Mouse (Mus musculus) myocyte (in vitro differentiated cells): ENCODE results near the gene Abca6. TPM values are rescaled to one million over a fixed set of nuclear protein-coding genes. Genes with fewer than 3 reads are reported as not detected.

Source experiments
- H3K27me3 ChIP-seq: one replicate; pipeline ENCODE4 v1.6.1; 2011; ENCODE audit not compliant: control insufficient read depth, insufficient read depth, insufficient read length
- H3K36me3 ChIP-seq: one replicate; pipeline ENCODE4 v1.6.1; 2011; ENCODE audit not compliant: control insufficient read depth, insufficient read depth
- H3K4me2 ChIP-seq: one replicate; pipeline ENCODE4 v1.6.1; 2011; ENCODE audit warnings: low read depth, control low read depth
- H3K4me3 ChIP-seq: one replicate; pipeline ENCODE4 v1.5.1; 2011; ENCODE audit warnings: mild to moderate bottlenecking, control low read depth, moderate library complexity
- H3K79me2 ChIP-seq: one replicate; pipeline ENCODE4 v1.6.1; 2011; ENCODE audit not compliant: control insufficient read depth, insufficient read depth
- H3ac ChIP-seq: one replicate; pipeline ENCODE4 v1.6.1; 2011; ENCODE audit not compliant: control insufficient read depth, insufficient read length
- CEBPB ChIP-seq: IDR thresholded peaks from 2 replicates; pipeline ENCODE4 v1.6.1; 2011; ENCODE audit warnings: mild to moderate bottlenecking, moderate library complexity; ENCODE audit not compliant: poor library complexity, insufficient read depth, severe bottlenecking
- E2F4 ChIP-seq: IDR thresholded peaks from one replicate; pipeline ENCODE4 v1.6.1; 2011; ENCODE audit warnings: mild to moderate bottlenecking, control low read depth, moderate library complexity; ENCODE audit not compliant: insufficient read depth
- MAX ChIP-seq: IDR thresholded peaks from one replicate; pipeline ENCODE4 v1.6.1; 2011; ENCODE audit warnings: low read depth, mild to moderate bottlenecking, control low read depth
- MYOD1 ChIP-seq, 3 experiments: IDR thresholded peaks; one replicate each; pipeline ENCODE4 v1.6.1; 2011; ENCODE audit warnings: control low read depth in 2 of 3, low read depth in 2 of 3, mild to moderate bottlenecking in 2 of 3, moderate library complexity in 1 of 3; ENCODE audit not compliant: insufficient read length in 2 of 3, control insufficient read depth in 1 of 3
- MYOG ChIP-seq, 3 experiments: IDR thresholded peaks; one replicate each; pipeline ENCODE4 v1.6.1; 2011; ENCODE audit warnings: control low read depth in 2 of 3, low read depth in 2 of 3, mild to moderate bottlenecking in 2 of 3; ENCODE audit not compliant: insufficient read length in 2 of 3, control insufficient read depth in 1 of 3, insufficient read depth in 1 of 3
- POLR2A ChIP-seq: IDR thresholded peaks from one replicate; pipeline ENCODE4 v1.6.1; 2011; ENCODE audit warnings: low read depth, mild to moderate bottlenecking, control low read depth, moderate library complexity; ENCODE audit not compliant: insufficient read length
- POLR2AphosphoS2 ChIP-seq: IDR thresholded peaks from one replicate; pipeline ENCODE4 v1.6.1; 2011; ENCODE audit warnings: low read depth, control low read depth; ENCODE audit not compliant: insufficient read length
- REST ChIP-seq: IDR thresholded peaks from one replicate; pipeline ENCODE4 v1.6.1; 2011; ENCODE audit warnings: mild to moderate bottlenecking, control low read depth, moderate library complexity; ENCODE audit not compliant: insufficient read depth, insufficient read length
- SRF ChIP-seq: IDR thresholded peaks from one replicate; pipeline ENCODE4 v1.6.1; 2011; ENCODE audit warnings: low read depth; ENCODE audit not compliant: control insufficient read depth, insufficient read length
- TCF12 ChIP-seq: IDR thresholded peaks from one replicate; pipeline ENCODE4 v1.6.1; 2011; ENCODE audit warnings: mild to moderate bottlenecking, control low read depth; ENCODE audit not compliant: poor library complexity, insufficient read depth, severe bottlenecking
- TCF3 ChIP-seq: IDR thresholded peaks from one replicate; pipeline ENCODE4 v1.6.1; 2011; ENCODE audit warnings: low read depth, control low read depth; ENCODE audit not compliant: insufficient read length
- USF1 ChIP-seq: IDR thresholded peaks from one replicate; pipeline ENCODE4 v1.6.1; 2011; ENCODE audit warnings: low read depth, mild to moderate bottlenecking, control low read depth, moderate library complexity
- polyA plus RNA-seq: library from polyadenylated mRNA; unstranded; fragments of >200 nt; fragmentation: generic; extraction: Trizol; gene quantifications from one replicate; pipeline ENCODE4 v1.2.1, GENCODE M21; 2012; ENCODE audit warnings: missing spikeins

Gene Abca6
- polyA plus RNA-seq, result not detected

GRCm38 (mm10) chr11:110251534-110251933 lies at the start of gene Abca6:
Abca6 (minus strand) TSS chr11:110251776.
- no peaks in the 10 kb centered on the region for H3K36me3 ChIP-seq
- TF ChIP-seq MYOG (IDR thresholded peaks at IDR 0.05; ENCODE audit: control insufficient read depth in 1 of 3, insufficient read depth in 1 of 3, insufficient read length in 2 of 3, low read depth in 2 of 3) (no peak), TCF12 (no peak), MAX (no peak), POLR2AphosphoS2 (no peak), REST (no peak), E2F4 (no peak), SRF (no peak), POLR2A (no peak), CEBPB (no peak), USF1 (no peak), TCF3 (no peak), MYOD1 (IDR thresholded peaks at IDR 0.05; ENCODE audit: control insufficient read depth in 1 of 3, insufficient read length in 2 of 3, low read depth in 2 of 3) (no peak)
- no peak within 1 kb of the TSS for H3ac ChIP-seq
- no peaks in the 10 kb centered on the region for H3K27me3 ChIP-seq
- H3K4me3 ChIP-seq, result no peak within 1 kb of the TSS
- no peaks in the 10 kb centered on the region for H3K79me2 ChIP-seq
- no peak within 1 kb of the TSS for H3K4me2 ChIP-seq

GRCm38 (mm10) chr11:110297917-110298533 lies 46.4 kb upstream of the Abca6 start:
- Histone ChIP-seq H3K27me3 (no peaks in the 10 kb centered on the region), H3K4me2 (no peak overlapping the region), H3K36me3 (peaks cover 6% of the 10 kb centered on the region), H3K79me2 (no peaks in the 10 kb centered on the region), H3K4me3 (no peak overlapping the region), H3ac (no peak overlapping the region)
- no peak for TF ChIP-seq POLR2AphosphoS2
- no peak for TF ChIP-seq REST
- TF ChIP-seq E2F4, result no peak
- no peak for TF ChIP-seq POLR2A
- no peak for TF ChIP-seq TCF12
- no peak for TF ChIP-seq USF1
- TF ChIP-seq CEBPB, result no peak
- TF ChIP-seq TCF3, result no peak
- no peak for TF ChIP-seq MYOD1 (IDR thresholded peaks at IDR 0.05; ENCODE audit: control insufficient read depth in 1 of 3, insufficient read length in 2 of 3, low read depth in 2 of 3)
- TF ChIP-seq MAX, result no peak
- TF ChIP-seq SRF, result no peak
- no peak for TF ChIP-seq MYOG (IDR thresholded peaks at IDR 0.05; ENCODE audit: control insufficient read depth in 1 of 3, insufficient read depth in 1 of 3, insufficient read length in 2 of 3, low read depth in 2 of 3)

DNA sequence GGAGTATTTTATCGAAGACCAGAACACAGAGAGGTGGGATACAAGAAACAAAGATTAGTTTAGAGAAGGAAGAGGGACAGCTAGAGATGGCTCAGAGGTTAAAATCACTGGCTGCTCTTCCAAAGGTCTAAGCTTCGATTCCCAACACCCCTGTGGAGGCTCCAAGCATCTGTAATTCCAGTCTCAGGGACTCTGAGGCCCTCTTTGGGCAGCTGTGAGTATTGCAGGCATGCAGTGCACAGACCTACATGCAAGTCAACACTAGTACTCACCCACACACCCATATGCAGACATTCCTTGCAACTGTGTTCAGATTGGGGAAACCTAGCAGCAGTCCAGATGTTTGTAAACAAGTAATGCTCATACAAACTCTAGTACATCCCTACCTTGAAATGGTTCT lies 39.0 kb upstream of the Abca6 start:
- H3K36me3 ChIP-seq, result peaks cover 6% of the 10 kb centered on the region
- H3ac ChIP-seq, result no peak overlapping the region
- no peak for TF ChIP-seq REST

DNA sequence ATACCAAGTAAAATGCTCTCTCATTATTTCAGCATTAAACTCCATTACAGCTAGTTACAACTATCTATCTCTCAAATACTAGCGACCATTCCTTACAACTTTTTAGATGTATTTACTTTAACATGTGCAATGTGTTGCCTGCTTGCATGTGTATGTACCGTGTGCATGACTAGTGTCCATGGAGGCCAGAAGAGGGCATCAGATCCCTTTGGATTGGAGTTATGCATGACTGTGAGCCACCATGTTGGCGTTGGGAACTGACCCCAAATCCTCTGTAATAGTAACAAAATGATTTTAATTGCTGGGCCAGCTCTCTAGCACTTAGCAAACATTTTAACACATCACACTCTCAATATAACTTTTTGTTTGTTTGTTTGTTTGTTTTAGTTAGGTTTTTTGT lies 36.8 kb upstream of the Abca6 start:
- peaks cover 6% of the 10 kb centered on the region for H3K36me3 ChIP-seq
- no peak overlapping the region for H3K4me2 ChIP-seq
- no peaks in the 10 kb centered on the region for H3K79me2 ChIP-seq
- no peak overlapping the region for H3K4me3 ChIP-seq
- H3K27me3 ChIP-seq, result no peaks in the 10 kb centered on the region
- H3ac ChIP-seq, result no peak overlapping the region
- TF ChIP-seq MAX (no peak), REST (no peak), SRF (no peak), CEBPB (no peak), E2F4 (no peak)

More for the DNA sequence above, 39.0 kb upstream of the Abca6 start:
- Histone ChIP-seq H3K79me2 (no peaks in the 10 kb centered on the region), H3K27me3 (no peaks in the 10 kb centered on the region), H3K4me3 (no peak overlapping the region), H3K4me2 (no peak overlapping the region)

DNA sequence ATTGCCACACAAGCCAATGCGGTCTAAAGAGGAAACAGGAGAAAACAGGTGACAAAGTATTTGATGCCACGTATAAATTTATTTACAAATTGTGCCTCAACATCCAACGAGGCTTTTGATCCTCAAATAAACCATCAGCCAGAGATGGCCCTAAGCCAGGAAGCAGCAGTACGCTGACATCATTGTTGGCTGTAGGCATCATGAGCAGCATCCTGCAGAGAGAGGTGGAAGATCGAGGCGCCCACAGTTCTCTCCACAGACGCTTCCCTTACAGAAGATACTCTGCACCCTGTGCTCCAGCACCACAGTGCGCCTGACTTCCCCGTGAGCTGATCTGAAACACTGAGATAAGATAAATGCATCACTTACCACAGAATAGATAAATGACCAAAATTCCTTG lies 36.1 kb upstream of the Abca6 start:
- Histone ChIP-seq H3K27me3 (no peaks in the 10 kb centered on the region), H3ac (no peak overlapping the region), H3K4me2 (no peak overlapping the region), H3K79me2 (no peaks in the 10 kb centered on the region), H3K36me3 (peaks cover 3% of the 10 kb centered on the region), H3K4me3 (no peak overlapping the region)
- TF ChIP-seq TCF3, result no peak
- TF ChIP-seq CEBPB, result no peak
- TF ChIP-seq POLR2A, result no peak
- TF ChIP-seq MYOD1 (IDR thresholded peaks at IDR 0.05; ENCODE audit: control insufficient read depth in 1 of 3, insufficient read length in 2 of 3, low read depth in 2 of 3), result no peak
- no peak for TF ChIP-seq TCF12
- TF ChIP-seq REST, result no peak
- TF ChIP-seq MAX, result no peak
- TF ChIP-seq SRF, result no peak
- no peak for TF ChIP-seq POLR2AphosphoS2
- TF ChIP-seq MYOG (IDR thresholded peaks at IDR 0.05; ENCODE audit: control insufficient read depth in 1 of 3, insufficient read depth in 1 of 3, insufficient read length in 2 of 3, low read depth in 2 of 3), result no peak
